In the genomic region with DNA sequence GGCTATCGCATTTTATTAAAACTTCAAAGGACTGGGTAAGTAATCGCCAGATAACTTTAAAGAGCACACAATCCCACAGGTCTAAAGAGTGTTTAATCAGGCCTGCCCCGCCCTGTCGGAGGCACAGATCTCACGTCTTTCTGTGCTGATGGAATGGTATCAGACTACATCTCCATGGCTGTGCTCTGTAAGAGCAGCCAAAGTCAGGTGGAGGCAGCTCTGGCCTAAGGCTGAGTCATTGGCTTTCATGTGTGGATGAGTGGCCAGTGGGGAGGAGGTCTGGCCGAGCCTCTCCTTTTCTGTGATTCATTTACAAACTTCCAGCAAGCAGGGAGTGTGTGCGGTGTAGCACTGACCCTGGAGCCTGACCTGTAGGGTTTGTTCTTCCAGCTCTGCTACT, we compare ENCODE assay signal across 13 mouse cellular contexts.
DNase-seq lines count a peak whose midpoint lies in the region; ATAC-seq and TF ChIP-seq lines count a peak whose summit lies in the region.
"Had no signal": no experiment of that assay in that cellular context is flagged by ENCODE, and none has a peak within 500 bp of the region (broad histone marks: within the 10 kb centered on the region; RNA-seq: fewer than 3 reads in every experiment).

No protein-coding gene starts in this region.

- peak; percentile 19 to 55 for DNase-seq in urinary bladder, adult 18-20 months (ENCODE audit: low spot score in 2 of 2)
- no peak for DNase-seq in urinary bladder, postnatal 4 days (ENCODE audit: low spot score in 2 of 2)
- DNase-seq in liver, embryonic 14.5 days (ENCODE audit: low read depth in 3 of 3, low spot score in 3 of 3): no peak
- DNase-seq in stomach, postnatal 0 days (ENCODE audit: low spot score): peak; percentile 80
- no peak for DNase-seq in embryo, embryonic 9.5 days (ENCODE audit: extremely low spot score)
- DNase-seq in limb, embryonic 10.5 days (ENCODE audit: low spot score): no peak
- DNase-seq: cerebellum, adult 8-10 months; gastrocnemius, adult 2 months; heart, postnatal 10 days; retina, postnatal 1 day had no signal

- 55% methylated on average over 7 of the region's 7 CpGs for WGBS in kidney, embryonic 14.5 days
- 51% methylated on average over 7 of the region's 7 CpGs for WGBS in liver, embryonic 14.5 days (ENCODE audit: insufficient replicate concordance)
- 48% methylated on average over 7 of the region's 7 CpGs for WGBS in stomach, postnatal 0 days
- WGBS in limb, embryonic 10.5 days: 74% methylated on average over 7 of the region's 7 CpGs

- H3K9ac ChIP-seq in kidney, embryonic 14.5 days (ENCODE audit: low read depth, low read length): no peak overlapping the region
- H3K9ac ChIP-seq in liver, embryonic 14.5 days (replicated peaks): no peak overlapping the region
- no peak overlapping the region for H3K9ac ChIP-seq in stomach, postnatal 0 days (ENCODE audit: low read length)
- H3K9ac ChIP-seq: limb, embryonic 15.5 days had no signal

- H3K4me3 ChIP-seq in kidney, embryonic 14.5 days (ENCODE audit: low read length): no peak overlapping the region
- no peak overlapping the region for H3K4me3 ChIP-seq in liver, embryonic 14.5 days (ENCODE audit: insufficient read depth in 1 of 2, low read depth in 2 of 2, low read length in 2 of 2)
- no peak overlapping the region for H3K4me3 ChIP-seq in stomach, postnatal 0 days (ENCODE audit: low read depth, low read length)
- H3K4me3 ChIP-seq in limb, embryonic 10.5 days: no peak overlapping the region
- H3K4me3 ChIP-seq: gastrocnemius, adult 2 months; limb, embryonic 15.5 days had no signal

- no peak overlapping the region for H3K4me2 ChIP-seq in kidney, embryonic 14.5 days (replicated peaks; ENCODE audit: low read depth, low read length)
- H3K4me2 ChIP-seq in liver, embryonic 14.5 days (ENCODE audit: low read depth): no peak overlapping the region
- H3K4me2 ChIP-seq in stomach, postnatal 0 days (replicated peaks; ENCODE audit: low read depth): no peak overlapping the region
- H3K4me2 ChIP-seq: limb, embryonic 15.5 days had no signal

- no peaks in the 10 kb centered on the region for H3K4me1 ChIP-seq in kidney, embryonic 14.5 days (ENCODE audit: control insufficient read depth, insufficient read depth, low read length)
- H3K4me1 ChIP-seq in liver, embryonic 14.5 days (replicated peaks; ENCODE audit: control insufficient read depth in 2 of 2, insufficient read depth in 2 of 2, low read length in 1 of 2): no peaks in the 10 kb centered on the region; a peak in 1 of 4 replicates
- H3K4me1 ChIP-seq in stomach, postnatal 0 days (replicated peaks; ENCODE audit: control insufficient read depth, insufficient read depth): no peaks in the 10 kb centered on the region
- peaks cover 2% of the 10 kb centered on the region for H3K4me1 ChIP-seq in limb, embryonic 10.5 days
- H3K4me1 ChIP-seq: limb, embryonic 15.5 days had no signal

- TF ChIP-seq EP300 in liver, embryonic 14.5 days (IDR thresholded peaks at IDR 0.05; ENCODE audit: low read depth): no peak
- no peak for TF ChIP-seq EP300 in stomach, postnatal 0 days (optimal IDR thresholded peaks at IDR 0.05)

- ATAC-seq in kidney, embryonic 14.5 days (ENCODE audit: low FRiP score, low TSS enrichment): peak; percentile 64
- peak; percentile 48 for ATAC-seq in liver, embryonic 14.5 days (ENCODE audit: insufficient read depth)
- peak; percentile 98 for ATAC-seq in stomach, postnatal 0 days (ENCODE audit: low FRiP score, low TSS enrichment)
- ATAC-seq in CD4-positive, CD25-positive, alpha-beta regulatory T cell, adult 4 months: no peak

- H3K27ac ChIP-seq in kidney, embryonic 14.5 days (ENCODE audit: low read depth, low read length): no peak overlapping the region
- no peak overlapping the region for H3K27ac ChIP-seq in liver, embryonic 14.5 days
- no peak overlapping the region for H3K27ac ChIP-seq in stomach, postnatal 0 days (replicated peaks)
- no peak overlapping the region for H3K27ac ChIP-seq in limb, embryonic 10.5 days
- H3K27ac ChIP-seq: gastrocnemius, adult 2 months; limb, embryonic 15.5 days had no signal

- H3K27me3 ChIP-seq in kidney, embryonic 14.5 days (ENCODE audit: control insufficient read depth, insufficient read depth, low read length): no peaks in the 10 kb centered on the region
- H3K27me3 ChIP-seq in liver, embryonic 14.5 days (ENCODE audit: control insufficient read depth, insufficient read depth, low read length): no peaks in the 10 kb centered on the region
- H3K27me3 ChIP-seq in stomach, postnatal 0 days (ENCODE audit: control insufficient read depth, insufficient read depth, low read length): no peaks in the 10 kb centered on the region
- no peaks in the 10 kb centered on the region for H3K27me3 ChIP-seq in limb, embryonic 10.5 days (ENCODE audit: low read depth, poor library complexity, severe bottlenecking)
- H3K27me3 ChIP-seq: limb, embryonic 15.5 days had no signal

- no peaks in the 10 kb centered on the region for H3K9me3 ChIP-seq in kidney, embryonic 14.5 days (ENCODE audit: control insufficient read depth, low read length)
- no peaks in the 10 kb centered on the region for H3K9me3 ChIP-seq in liver, embryonic 14.5 days (ENCODE audit: control insufficient read depth, low read length)
- H3K9me3 ChIP-seq in stomach, postnatal 0 days (ENCODE audit: control insufficient read depth, low read length): no peaks in the 10 kb centered on the region
- no peaks in the 10 kb centered on the region for H3K9me3 ChIP-seq in limb, embryonic 10.5 days (replicated peaks)
- H3K9me3 ChIP-seq: limb, embryonic 15.5 days had no signal

- no peak for TF ChIP-seq CTCF in liver, embryonic 14.5 days (IDR thresholded peaks at IDR 0.05; ENCODE audit: low read depth)
- TF ChIP-seq CTCF in stomach, postnatal 0 days (IDR thresholded peaks at IDR 0.05; ENCODE audit: low read depth): no peak

- H3K36me3 ChIP-seq in kidney, embryonic 14.5 days (ENCODE audit: control insufficient read depth, insufficient read depth, low read length): no peaks in the 10 kb centered on the region
- no peaks in the 10 kb centered on the region for H3K36me3 ChIP-seq in liver, embryonic 14.5 days (replicated peaks; ENCODE audit: control insufficient read depth, insufficient read depth, low read depth)
- no peaks in the 10 kb centered on the region for H3K36me3 ChIP-seq in stomach, postnatal 0 days (ENCODE audit: control insufficient read depth, insufficient read depth, low read length)
- H3K36me3 ChIP-seq in limb, embryonic 10.5 days: no peaks in the 10 kb centered on the region
- H3K36me3 ChIP-seq: limb, embryonic 15.5 days had no signal

Comparison
In these comparisons a context has a peak if more than half of its experiments do, and no peak if none do; other contexts are left out.
1. DNase-seq: peak in urinary bladder, adult 18-20 months (2 of 2) and stomach, postnatal 0 days (single experiment); none in urinary bladder, postnatal 4 days (0 of 2), liver, embryonic 14.5 days (0 of 3), embryo, embryonic 9.5 days (single experiment) and limb, embryonic 10.5 days (single experiment).